Mouse (Mus musculus) stomach, postnatal 0 days (tissue): Measurements from ENCODE around the gene Hba-a2. TPM values are rescaled to one million over a fixed set of nuclear protein-coding genes. Genes with fewer than 3 reads are reported as not detected.

Experiments used
- ATAC-seq: fragments of 200-750 bp; cut with Nextera tagmentation; 2 replicates; pipeline ENCODE4 v1.8.0; 2017; ENCODE audit not compliant: low FRiP score, low TSS enrichment
- DNase-seq: peaks from one replicate; pipeline ENCODE4 v3.0.0-alpha.2; 2016; ENCODE audit warnings: low spot score
- H3K27ac ChIP-seq: fragments of 300-500 bp; sonication (generic); replicated peaks from 2 replicates; pipeline ENCODE4 v1.5.1; 2014; ENCODE audit warnings: mild to moderate bottlenecking, control low read depth
- H3K27me3 ChIP-seq: fragments of 300-500 bp; sonication (generic); 2 replicates; pipeline ENCODE4 v1.6.1; 2014; ENCODE audit warnings: low read length; ENCODE audit not compliant: control insufficient read depth, insufficient read depth
- H3K36me3 ChIP-seq: fragments of 300-500 bp; sonication (generic); 2 replicates; pipeline ENCODE4 v1.6.1; 2014; ENCODE audit warnings: low read length, mixed read lengths; ENCODE audit not compliant: control insufficient read depth, insufficient read depth
- H3K4me1 ChIP-seq: fragments of 300-500 bp; sonication (generic); replicated peaks from 2 replicates; pipeline ENCODE4 v1.6.1; 2014; ENCODE audit warnings: antibody characterized with exemption; ENCODE audit not compliant: control insufficient read depth, insufficient read depth
- H3K4me2 ChIP-seq: fragments of 300-500 bp; sonication (generic); replicated peaks from 2 replicates; pipeline ENCODE4 v1.6.1; 2014; ENCODE audit warnings: low read depth, mild to moderate bottlenecking, control low read depth, moderate library complexity
- H3K4me3 ChIP-seq: fragments of 300-500 bp; sonication (generic); 2 replicates; pipeline ENCODE4 v1.5.1; 2014; ENCODE audit warnings: low read depth, low read length, control low read depth
- H3K9ac ChIP-seq: fragments of 300-500 bp; sonication (generic); 2 replicates; pipeline ENCODE4 v1.6.1; 2014; ENCODE audit warnings: mild to moderate bottlenecking, low read length, control low read depth, mixed read lengths
- H3K9me3 ChIP-seq: fragments of 300-500 bp; sonication (generic); 2 replicates; pipeline ENCODE4 v1.6.1; 2016; ENCODE audit warnings: low read length; ENCODE audit not compliant: control insufficient read depth
- CTCF ChIP-seq: IDR thresholded peaks from 2 replicates; pipeline ENCODE4 v1.5.1; 2016; ENCODE audit warnings: antibody characterized with exemption, low read depth, mild to moderate bottlenecking, moderate library complexity
- EP300 ChIP-seq: optimal IDR thresholded peaks from 2 replicates; pipeline ENCODE3; 2016; ENCODE audit warnings: antibody characterized with exemption
- WGBS: fragments of 180-500 bp; shearing (Covaris S2); extraction: QIAGEN DNeasy Blood & Tissue Kit; methylation state at CpG from one replicate; pipeline ENCODE4 v1.1.7; 2014; 5-methylcytosine and 5-hydroxymethylcytosine counted together
- polyA plus RNA-seq: library from polyadenylated mRNA; unstranded; fragments of >200 nt; fragmentation: Nextera tagmentation; extraction: Ambion mirVana; gene quantifications from 2 replicates; pipeline ENCODE4 v1.2.1, GENCODE M21; 2015

The Hba-a2 gene
- polyA plus RNA-seq, 1 experiment from 2014 or later = 728 TPM

DNA sequence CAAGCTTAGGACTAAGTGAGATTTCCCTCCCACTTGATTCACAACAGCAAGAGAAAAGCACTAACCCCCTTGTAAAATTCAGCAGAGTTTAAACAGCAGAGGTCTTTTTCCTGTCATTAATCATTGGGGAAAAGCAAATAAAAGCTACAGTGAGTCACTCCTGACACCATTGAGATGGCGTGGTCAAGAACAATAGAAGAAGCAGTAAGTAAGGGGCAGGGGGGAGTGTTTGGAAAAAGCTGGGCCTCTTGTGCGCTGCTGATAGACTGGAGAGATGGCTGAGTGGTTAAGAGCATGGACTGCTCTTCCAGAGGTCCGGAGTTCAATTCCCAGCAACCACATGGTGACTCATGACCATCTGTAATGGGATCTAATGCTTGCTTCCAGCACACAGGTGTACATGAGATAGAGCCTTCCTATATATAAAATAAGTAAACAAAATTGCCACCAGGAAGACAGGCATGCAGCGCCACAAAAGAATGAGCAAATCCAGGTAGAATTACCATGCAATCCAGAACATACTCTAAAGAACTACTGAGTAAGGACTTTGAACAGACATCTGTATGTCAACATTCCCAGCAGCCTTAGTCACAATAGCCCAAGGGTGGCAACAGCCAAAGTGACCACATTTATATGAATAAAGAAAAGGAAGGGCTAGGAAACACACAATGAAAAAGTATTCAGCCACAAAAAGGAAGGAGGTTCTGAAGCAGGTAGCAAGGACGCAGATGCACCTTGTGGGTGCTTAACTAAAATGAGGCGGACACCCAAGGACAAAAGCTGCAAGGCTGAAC, 49.4 kb downstream of the Hba-a2 start:
- no peaks in the 10 kb centered on the region for H3K27me3 ChIP-seq
- H3K36me3 ChIP-seq = no peaks in the 10 kb centered on the region
- no peak for TF ChIP-seq CTCF
- TF ChIP-seq EP300 = no peak
- H3K4me1 ChIP-seq = peaks cover 6% of the 10 kb centered on the region
- peak; percentile 52 for ATAC-seq
- 50% methylated on average over 6 of the region's 6 CpGs for WGBS
- H3K9ac ChIP-seq = no peak overlapping the region
- H3K27ac ChIP-seq = peak overlapping the region; percentile 76
- H3K9me3 ChIP-seq = no peaks in the 10 kb centered on the region
- peak; percentile 49 for DNase-seq
- H3K4me3 ChIP-seq = no peak overlapping the region
- no peak overlapping the region for H3K4me2 ChIP-seq

Other genes with a start within 250 kb of the Hba-a2 start
- 0.02 TPM in 1 of 2 replicates, not detected in the other for gene Il9r, start 96.2 kb upstream of the Hba-a2 start, polyA plus RNA-seq
- 50.5 and 54.3 TPM in 2 replicates for gene Snrnp25, start 91.1 kb upstream of the Hba-a2 start, polyA plus RNA-seq
- 35.8 and 38.5 TPM in 2 replicates for gene Rhbdf1, start 74.2 kb upstream of the Hba-a2 start, polyA plus RNA-seq
- gene Mpg, start 70.0 kb upstream of the Hba-a2 start, polyA plus RNA-seq = 19.9 and 22.1 TPM in 2 replicates
- gene Nprl3, start 28.8 kb upstream of the Hba-a2 start, polyA plus RNA-seq = 28.0 and 28.2 TPM in 2 replicates
- 0.18 TPM in 1 of 2 replicates, not detected in the other for gene Hba-x, start 20.1 kb upstream of the Hba-a2 start, polyA plus RNA-seq
- 317 and 411 TPM in 2 replicates for gene Hba-a1, start 13.0 kb upstream of the Hba-a2 start, polyA plus RNA-seq
- 0.18 TPM in 1 of 2 replicates, not detected in the other for gene Hbq1b, start 9.5 kb upstream of the Hba-a2 start, polyA plus RNA-seq
- gene Hbq1a, start 3.6 kb downstream of the Hba-a2 start, polyA plus RNA-seq = not detected in 2 replicates
- gene Sh3pxd2b, start 51.3 kb downstream of the Hba-a2 start, polyA plus RNA-seq = 4.8 and 5.0 TPM in 2 replicates
- gene Ubtd2, start 158.9 kb downstream of the Hba-a2 start, polyA plus RNA-seq = 16.7 and 18.6 TPM in 2 replicates
- 0.16 and 0.52 TPM in 2 replicates for gene Efcab9, start 235.6 kb downstream of the Hba-a2 start, polyA plus RNA-seq
- gene Stk10, start 236.8 kb downstream of the Hba-a2 start, polyA plus RNA-seq = 1.1 and 1.6 TPM in 2 replicates